Mouse (Mus musculus) kidney, adult 2 months (tissue): ENCODE measurements around the gene Diaph3. TPM values are rescaled to one million over a fixed set of nuclear protein-coding genes. Genes with fewer than 3 reads are reported as not detected.

Experiments used
- DNase-seq: peaks from one replicate; pipeline ENCODE4 v3.0.0; 2021
- H3K27ac ChIP-seq: fragments of 200-500 bp; 2 replicates; pipeline ENCODE4 v1.5.1; 2012; ENCODE audit warnings: low read depth, low read length, control low read depth, inconsistent platforms; ENCODE audit not compliant: insufficient read depth
- H3K27me3 ChIP-seq: fragments of 200-500 bp; replicated peaks from 2 replicates; pipeline ENCODE4 v1.6.1; 2012; ENCODE audit warnings: mild to moderate bottlenecking, moderate library complexity, low read length, inconsistent platforms; ENCODE audit not compliant: control insufficient read depth, insufficient read depth
- H3K36me3 ChIP-seq: fragments of 200-500 bp; 2 replicates; pipeline ENCODE4 v1.6.1; 2012; ENCODE audit warnings: mild to moderate bottlenecking, moderate library complexity, low read length, inconsistent platforms; ENCODE audit not compliant: control insufficient read depth, insufficient read depth
- H3K4me1 ChIP-seq: fragments of 200-500 bp; 2 replicates; pipeline ENCODE4 v1.6.1; 2011; ENCODE audit warnings: low read length; ENCODE audit not compliant: control insufficient read depth, insufficient read depth
- H3K4me3 ChIP-seq: fragments of 200-500 bp; 2 replicates; pipeline ENCODE4 v1.5.1; 2011; ENCODE audit warnings: mild to moderate bottlenecking, low read depth, low read length, control low read depth; ENCODE audit not compliant: insufficient read depth
- CTCF ChIP-seq: fragments of 200-500 bp; conservative IDR thresholded peaks from 2 replicates; pipeline ENCODE4 v1.5.1; 2011; ENCODE audit warnings: low read depth, mild to moderate bottlenecking, control low read depth, low read length, moderate library complexity, mixed read lengths; ENCODE audit not compliant: insufficient read depth, insufficient read length
- POLR2A ChIP-seq: fragments of 200-500 bp; IDR thresholded peaks from one replicate; pipeline ENCODE4 v1.6.1; 2011; ENCODE audit warnings: low read depth, low read length, control low read depth
- WGBS: fragments of 180-500 bp; shearing (Covaris S2); methylation state at CpG from one replicate; pipeline ENCODE4 v1.1.7; 2018; 5-methylcytosine and 5-hydroxymethylcytosine counted together
- polyA plus RNA-seq: library from polyadenylated mRNA; depleted of rRNA; stranded (reverse); fragments of >200 nt; gene quantifications from 2 replicates; pipeline ENCODE4 v1.2.3, GENCODE M21; 2012

Diaph3 gene
- polyA plus RNA-seq, 1 experiment = 0.08 TPM

DNA sequence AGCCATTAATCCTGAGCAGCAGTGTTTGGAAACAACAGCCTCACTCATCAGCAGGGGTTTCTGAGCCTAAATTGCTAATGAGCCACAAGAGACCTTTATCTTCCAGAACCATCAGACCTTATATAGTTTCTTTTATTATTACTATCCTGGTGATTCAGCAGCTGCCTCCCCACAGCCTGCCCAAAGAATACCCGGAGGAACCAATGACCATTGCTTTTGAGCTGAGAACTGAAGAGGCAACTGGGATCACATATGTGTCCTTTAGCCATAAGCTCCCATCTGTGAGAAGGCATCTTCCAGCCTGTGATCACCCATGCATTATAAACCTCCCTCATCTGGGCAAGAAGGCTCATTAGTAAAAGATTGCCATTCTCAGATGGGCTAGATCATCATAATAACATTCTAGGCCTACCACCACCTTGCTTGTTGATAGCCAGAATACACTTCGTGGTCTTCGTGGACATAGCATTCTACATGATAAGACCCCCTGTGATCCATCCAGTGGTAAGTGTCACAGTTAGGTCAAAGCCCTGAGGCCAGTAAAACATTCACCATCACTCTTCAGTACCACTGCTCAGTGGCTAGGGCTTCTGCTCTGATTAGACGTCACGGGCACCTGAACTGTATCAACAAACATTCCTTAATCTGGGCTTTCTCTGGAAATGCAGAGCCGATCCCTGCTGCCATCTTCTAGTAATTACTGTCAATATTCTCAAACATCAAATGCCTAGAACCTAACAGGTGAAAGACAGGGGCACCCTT, 352.0 kb downstream of the Diaph3 start:
- TF ChIP-seq POLR2A (no peak), CTCF (no peak)
- no peaks in the 10 kb centered on the region for H3K36me3 ChIP-seq
- no peak for DNase-seq
- no peaks in the 10 kb centered on the region for H3K4me1 ChIP-seq
- H3K27me3 ChIP-seq = no peaks in the 10 kb centered on the region
- H3K27ac ChIP-seq = no peak overlapping the region
- no peak overlapping the region for H3K4me3 ChIP-seq
- WGBS = 60% methylated on average over 6 of the region's 6 CpGs

DNA sequence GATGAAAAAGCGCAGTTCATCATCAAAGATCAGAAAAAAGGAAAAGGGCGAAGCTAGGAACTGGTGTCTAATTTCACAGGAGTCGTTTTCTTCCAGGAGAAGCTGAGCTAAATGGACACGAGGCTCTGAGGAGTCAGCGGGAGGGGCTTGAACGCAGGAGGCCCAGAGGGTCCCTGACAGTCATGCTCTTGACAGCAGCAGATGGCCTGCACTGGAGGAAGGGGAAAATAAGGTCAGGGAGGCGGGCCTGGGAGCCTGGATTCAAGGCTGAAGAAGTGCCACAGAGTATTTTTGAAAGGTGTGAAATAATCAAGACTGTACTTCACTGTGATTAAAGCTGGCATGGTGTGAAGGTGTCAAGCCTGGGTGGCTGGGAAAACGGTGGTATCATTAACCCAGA, 354.2 kb downstream of the Diaph3 start:
- Histone ChIP-seq H3K27ac (no peak overlapping the region), H3K4me1 (no peaks in the 10 kb centered on the region), H3K4me3 (no peak overlapping the region), H3K36me3 (no peaks in the 10 kb centered on the region), H3K27me3 (no peaks in the 10 kb centered on the region)
- TF ChIP-seq CTCF = no peak
- TF ChIP-seq POLR2A = no peak
- 32% methylated on average over 8 of the region's 8 CpGs for WGBS
- no peak for DNase-seq

DNA sequence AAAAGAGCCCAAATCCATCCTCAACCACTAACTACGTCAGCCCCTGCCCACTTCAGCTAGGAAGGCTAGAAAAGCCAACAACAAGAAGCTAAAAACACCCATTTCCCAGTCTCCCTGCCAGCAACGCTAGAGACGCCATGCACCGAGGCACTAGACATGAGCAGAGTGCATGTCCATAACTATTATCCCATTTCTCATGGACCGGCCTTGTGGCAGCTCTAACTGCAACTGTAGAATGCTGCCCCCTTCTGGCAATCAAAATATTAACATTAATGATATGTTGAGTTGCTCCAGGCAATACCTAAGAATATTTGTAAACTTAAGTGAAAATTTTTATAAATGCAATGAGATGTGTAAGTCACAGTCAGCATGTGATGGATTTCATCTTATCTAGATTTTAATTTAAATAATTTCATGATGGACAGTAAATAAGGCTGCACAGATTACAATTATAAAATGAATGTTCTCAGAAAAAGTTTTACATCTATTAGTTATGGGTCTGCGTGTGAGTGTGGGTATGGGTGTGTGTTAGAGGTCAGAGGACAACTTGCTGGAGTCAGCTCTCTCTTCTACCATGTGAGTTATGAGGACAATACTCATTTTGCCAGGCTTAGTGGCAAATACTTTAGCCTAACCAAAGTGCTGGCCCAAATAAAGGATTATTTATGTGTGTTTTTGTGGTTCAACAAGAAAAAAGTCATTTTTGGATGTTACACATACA, 359.3 kb downstream of the Diaph3 start:
- no peaks in the 10 kb centered on the region for H3K27me3 ChIP-seq
- no peaks in the 10 kb centered on the region for H3K4me1 ChIP-seq
- 44% methylated on average over 6 of the region's 6 CpGs for WGBS
- TF ChIP-seq CTCF (peak; percentile 68), POLR2A (no peak)
- peak; percentile 62 for DNase-seq
- H3K4me3 ChIP-seq = no peak overlapping the region
- no peaks in the 10 kb centered on the region for H3K36me3 ChIP-seq
- H3K27ac ChIP-seq = no peak overlapping the region

DNA sequence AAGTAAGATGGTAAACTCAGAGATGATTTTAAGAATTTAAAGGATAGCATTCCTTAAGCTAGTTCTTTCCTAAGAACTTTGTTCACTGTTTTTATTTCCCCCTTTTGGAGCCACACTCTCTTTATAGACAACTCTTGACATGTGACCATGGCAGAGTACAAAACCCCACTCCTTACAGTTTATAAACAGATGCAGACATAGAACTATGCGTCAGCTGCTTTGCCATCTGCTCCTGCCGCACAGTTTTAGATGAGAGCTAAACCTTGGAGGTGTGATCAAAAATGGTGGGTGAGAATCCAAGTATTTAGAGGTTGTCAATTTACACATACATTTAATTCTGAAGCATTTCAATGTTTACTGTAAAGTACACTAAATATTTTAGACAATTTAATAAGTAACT, 367.7 kb downstream of the Diaph3 start:
- no peak for TF ChIP-seq CTCF
- no peak for TF ChIP-seq POLR2A
- no peaks in the 10 kb centered on the region for H3K36me3 ChIP-seq
- 95% methylated on average over 2 of the region's 2 CpGs for WGBS
- no peak overlapping the region for H3K27ac ChIP-seq
- no peaks in the 10 kb centered on the region for H3K27me3 ChIP-seq
- no peak for DNase-seq
- H3K4me1 ChIP-seq = no peaks in the 10 kb centered on the region
- no peak overlapping the region for H3K4me3 ChIP-seq

GRCm38 (mm10) chr14:86772176-86773150, 368.6 kb downstream of the Diaph3 start:
- TF ChIP-seq POLR2A (no peak), CTCF (no peak)
- Histone ChIP-seq H3K36me3 (no peaks in the 10 kb centered on the region), H3K4me1 (no peaks in the 10 kb centered on the region), H3K27ac (no peak overlapping the region), H3K27me3 (no peaks in the 10 kb centered on the region), H3K4me3 (no peak overlapping the region)
- WGBS = 59% methylated on average over 14 of the region's 14 CpGs
- DNase-seq = peak; percentile 3

DNA sequence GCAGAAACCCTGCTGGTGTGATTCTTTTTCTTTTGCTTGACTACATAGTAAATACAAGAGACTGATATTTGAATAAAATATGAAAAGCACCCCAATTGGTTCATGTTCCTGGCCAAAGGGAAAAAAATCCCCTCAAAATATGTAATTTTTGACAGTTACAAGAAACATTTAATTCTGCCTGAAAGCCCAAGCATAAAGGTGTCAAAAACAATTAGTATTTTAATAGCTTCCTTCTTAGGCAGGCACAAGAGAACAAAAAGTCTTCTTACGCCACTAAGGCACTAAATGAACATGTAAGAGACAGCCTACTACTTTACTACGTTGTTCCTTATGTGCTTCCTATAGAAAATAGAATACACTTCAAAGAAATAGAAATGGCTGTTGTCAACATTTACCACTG, 376.7 kb downstream of the Diaph3 start:
- Histone ChIP-seq H3K4me3 (no peak overlapping the region), H3K36me3 (no peaks in the 10 kb centered on the region), H3K4me1 (no peaks in the 10 kb centered on the region), H3K27ac (no peak overlapping the region), H3K27me3 (no peaks in the 10 kb centered on the region)
- TF ChIP-seq CTCF (no peak), POLR2A (no peak)
- DNase-seq = no peak
- 92% methylated on average over 2 of the region's 2 CpGs for WGBS
